Mouse (Mus musculus): ENCODE measurements around the gene Agpat3.

- TF ChIP-seq ZNF384 (IDR thresholded peaks at IDR 0.05; ENCODE audit: low read depth, low read length), result no peak
- no peak for TF ChIP-seq CHD2 (IDR thresholded peaks at IDR 0.05; ENCODE audit: low read depth, low read length)
- TF ChIP-seq ZC3H11A (IDR thresholded peaks at IDR 0.05; ENCODE audit: borderline replicate concordance, low read depth, low read length), result no peak
- no peak for TF ChIP-seq MAFK (IDR thresholded peaks at IDR 0.05; ENCODE audit: insufficient read depth, low read depth, low read length)
Measured at GRCm38 (mm10) chr10:78285409-78285808, 66.9 kb downstream of the Agpat3 start.
